Mouse (Mus musculus) heart, postnatal 0 days (tissue): ENCODE results near the gene Arhgef28.

Experiments
- CTCF ChIP-seq: IDR thresholded peaks from 2 replicates; pipeline ENCODE4 v1.5.1; 2016; ENCODE audit warnings: antibody characterized with exemption, control low read depth, low read depth
- EP300 ChIP-seq: IDR thresholded peaks from 2 replicates; pipeline ENCODE4 v1.6.1; 2016; ENCODE audit warnings: antibody characterized with exemption, low read depth

GRCm38 (mm10) chr13:98038731-98039130 is 167.5 kb downstream of the Arhgef28 start:
- no peak for TF ChIP-seq CTCF
- TF ChIP-seq EP300 = no peak
